Mouse (Mus musculus) kidney, adult 2 months (tissue): Measurements from ENCODE around the gene B430306N03Rik. TPM values are rescaled to one million over a fixed set of nuclear protein-coding genes. Genes with fewer than 3 reads are reported as not detected.
"Not testable (repeated sequence)": the region's sequence is repeated elsewhere in the genome, so short reads cannot be mapped to it uniquely, and the experiment has no call there.

Source experiments
- DNase-seq: peaks from one replicate; pipeline ENCODE4 v3.0.0; 2021
- H3K27ac ChIP-seq: fragments of 200-500 bp; 2 replicates; pipeline ENCODE4 v1.5.1; 2012; ENCODE audit warnings: low read depth, low read length, control low read depth, inconsistent platforms; ENCODE audit not compliant: insufficient read depth
- H3K27me3 ChIP-seq: fragments of 200-500 bp; replicated peaks from 2 replicates; pipeline ENCODE4 v1.6.1; 2012; ENCODE audit warnings: mild to moderate bottlenecking, moderate library complexity, low read length, inconsistent platforms; ENCODE audit not compliant: control insufficient read depth, insufficient read depth
- H3K36me3 ChIP-seq: fragments of 200-500 bp; 2 replicates; pipeline ENCODE4 v1.6.1; 2012; ENCODE audit warnings: mild to moderate bottlenecking, moderate library complexity, low read length, inconsistent platforms; ENCODE audit not compliant: control insufficient read depth, insufficient read depth
- H3K4me1 ChIP-seq: fragments of 200-500 bp; 2 replicates; pipeline ENCODE4 v1.6.1; 2011; ENCODE audit warnings: low read length; ENCODE audit not compliant: control insufficient read depth, insufficient read depth
- H3K4me3 ChIP-seq: fragments of 200-500 bp; 2 replicates; pipeline ENCODE4 v1.5.1; 2011; ENCODE audit warnings: mild to moderate bottlenecking, low read depth, low read length, control low read depth; ENCODE audit not compliant: insufficient read depth
- CTCF ChIP-seq: fragments of 200-500 bp; conservative IDR thresholded peaks from 2 replicates; pipeline ENCODE4 v1.5.1; 2011; ENCODE audit warnings: low read depth, mild to moderate bottlenecking, control low read depth, low read length, moderate library complexity, mixed read lengths; ENCODE audit not compliant: insufficient read depth, insufficient read length
- POLR2A ChIP-seq: fragments of 200-500 bp; IDR thresholded peaks from one replicate; pipeline ENCODE4 v1.6.1; 2011; ENCODE audit warnings: low read depth, low read length, control low read depth
- WGBS: fragments of 180-500 bp; shearing (Covaris S2); methylation state at CpG from one replicate; pipeline ENCODE4 v1.1.7; 2018; 5-methylcytosine and 5-hydroxymethylcytosine counted together
- polyA plus RNA-seq: library from polyadenylated mRNA; depleted of rRNA; stranded (reverse); fragments of >200 nt; gene quantifications from 2 replicates; pipeline ENCODE4 v1.2.3, GENCODE M21; 2012; rRNA removed

The B430306N03Rik gene
- 0.08 and 0.45 TPM in 2 replicates for polyA plus RNA-seq

- not testable (repeated sequence) for H3K27me3 ChIP-seq, DNase-seq, H3K4me3 ChIP-seq, H3K4me1 ChIP-seq, H3K36me3 ChIP-seq, H3K27ac ChIP-seq
- 87% methylated on average over 3 of the region's 3 CpGs for WGBS
These were observed at the start of gene B430306N03Rik for GRCm38 (mm10) chr17:48315905-48316579. TSS of gene B430306N03Rik (plus strand) at chr17:48316141.

- Histone ChIP-seq H3K4me3 (no peak overlapping the region), H3K36me3 (no peaks in the 10 kb centered on the region), H3K27me3 (no peaks in the 10 kb centered on the region), H3K4me1 (no peaks in the 10 kb centered on the region), H3K27ac (no peak overlapping the region)
- no peak for DNase-seq
- WGBS = 31% methylated on average over 2 of the region's 2 CpGs
- TF ChIP-seq POLR2A (no peak), CTCF (no peak)
These were observed 49.2 kb upstream of the B430306N03Rik start for GRCm38 (mm10) chr17:48266610-48267304.

DNA sequence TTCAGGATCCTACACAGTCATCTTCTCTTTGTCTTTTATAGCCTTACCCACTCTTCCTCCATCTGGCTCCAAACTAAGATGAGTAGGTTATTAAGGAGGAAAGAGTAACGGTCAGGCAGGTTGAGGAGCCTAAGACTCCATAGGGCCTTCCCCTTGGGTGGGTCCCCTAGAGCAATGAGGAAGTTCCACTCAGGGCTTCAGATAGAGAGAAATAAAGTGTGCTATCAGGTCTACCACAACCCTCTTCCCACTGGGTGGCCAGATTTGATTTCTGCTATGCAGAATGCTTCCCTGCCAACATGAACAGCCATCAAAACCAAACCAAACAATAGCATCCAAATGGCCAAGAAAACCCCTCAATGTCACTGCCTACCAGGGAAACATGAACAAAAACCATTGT lies 48.4 kb upstream of the B430306N03Rik start:
- no peak overlapping the region for H3K27ac ChIP-seq
- H3K36me3 ChIP-seq = no peaks in the 10 kb centered on the region
- no peak overlapping the region for H3K4me3 ChIP-seq
- no peaks in the 10 kb centered on the region for H3K4me1 ChIP-seq
- WGBS = 83% methylated on average over 1 of the region's 1 CpGs
- H3K27me3 ChIP-seq = no peaks in the 10 kb centered on the region
- DNase-seq = no peak
- TF ChIP-seq CTCF = no peak
- no peak for TF ChIP-seq POLR2A

GRCm38 (mm10) chr17:48268276-48268675 lies 47.7 kb upstream of the B430306N03Rik start:
- no peak for DNase-seq
- Histone ChIP-seq H3K4me3 (no peak overlapping the region), H3K36me3 (no peaks in the 10 kb centered on the region), H3K27ac (no peak overlapping the region), H3K4me1 (no peaks in the 10 kb centered on the region), H3K27me3 (no peaks in the 10 kb centered on the region)
- TF ChIP-seq POLR2A = no peak
- TF ChIP-seq CTCF = no peak

DNA sequence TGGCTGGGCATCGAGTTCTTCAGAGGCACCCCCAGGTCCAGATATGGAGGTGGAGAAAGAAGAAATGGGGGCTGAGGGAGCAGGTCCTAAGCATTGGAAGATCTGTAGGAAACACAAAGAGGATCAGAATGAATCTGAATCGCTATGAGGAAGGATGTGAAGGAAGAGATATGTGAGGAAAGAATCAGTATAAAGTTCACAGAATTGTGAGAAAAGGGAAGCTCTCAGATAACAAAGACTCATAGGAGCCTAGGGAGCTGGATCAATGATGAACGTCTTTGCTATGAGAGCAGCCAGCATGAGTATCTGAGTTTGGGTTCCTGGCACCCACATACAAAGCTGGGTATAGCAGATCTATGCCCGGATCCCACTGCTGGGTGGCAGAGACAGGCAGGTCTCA lies 46.1 kb upstream of the B430306N03Rik start:
- Histone ChIP-seq H3K4me1 (no peaks in the 10 kb centered on the region), H3K36me3 (no peaks in the 10 kb centered on the region), H3K4me3 (no peak overlapping the region), H3K27me3 (no peaks in the 10 kb centered on the region), H3K27ac (no peak overlapping the region)
- DNase-seq = no peak
- WGBS = 73% methylated on average over 4 of the region's 4 CpGs
- no peak for TF ChIP-seq CTCF
- no peak for TF ChIP-seq POLR2A

- H3K27ac ChIP-seq = no peak overlapping the region
- no peak overlapping the region for H3K4me3 ChIP-seq
- 80% methylated on average over 5 of the region's 5 CpGs for WGBS
- no peaks in the 10 kb centered on the region for H3K36me3 ChIP-seq
- H3K4me1 ChIP-seq = no peaks in the 10 kb centered on the region
- H3K27me3 ChIP-seq = no peaks in the 10 kb centered on the region
- TF ChIP-seq CTCF (no peak), POLR2A (no peak)
- DNase-seq = no peak
These were observed 43.8 kb upstream of the B430306N03Rik start for GRCm38 (mm10) chr17:48272158-48272557.

GRCm38 (mm10) chr17:48272598-48272997 lies 43.3 kb upstream of the B430306N03Rik start:
- no peak for DNase-seq
- Histone ChIP-seq H3K4me1 (no peaks in the 10 kb centered on the region), H3K27me3 (no peaks in the 10 kb centered on the region), H3K27ac (no peak overlapping the region), H3K4me3 (no peak overlapping the region), H3K36me3 (no peaks in the 10 kb centered on the region)
- no peak for TF ChIP-seq POLR2A
- no peak for TF ChIP-seq CTCF
- WGBS = 91% methylated on average over 4 of the region's 4 CpGs
